Comparison of ENCODE assay signal across 29 mouse cellular contexts in genomic region chr13:11107693-11108092, GRCm38 (mm10).
"Had no signal": no experiment of that assay in that cellular context is flagged by ENCODE, and none has a peak within 500 bp of the region (broad histone marks: within the 10 kb centered on the region; RNA-seq: fewer than 3 reads in every experiment).

No protein-coding gene starts in this region.

- H3K4me1 ChIP-seq: limb, embryonic 10.5 days; limb, embryonic 12.5 days; limb, embryonic 13.5 days; limb, embryonic 15.5 days; liver, embryonic 12.5 days; liver, embryonic 13.5 days; liver, embryonic 15.5 days; megakaryocyte, embryonic 14.5 days; midbrain, embryonic 10.5 days; midbrain, embryonic 12.5 days; midbrain, embryonic 13.5 days; midbrain, embryonic 15.5 days; neural tube, embryonic 12.5 days; neural tube, embryonic 13.5 days had no signal

- ATAC-seq: liver, embryonic 12.5 days; liver, postnatal 0 days; midbrain, embryonic 13.5 days; midbrain, embryonic 15.5 days; midbrain, embryonic 16.5 days had no signal

- H3K4me3 ChIP-seq: left cerebral cortex, adult 2 months; limb, embryonic 10.5 days; limb, embryonic 12.5 days; limb, embryonic 13.5 days; limb, embryonic 15.5 days; liver, embryonic 12.5 days; liver, embryonic 13.5 days; liver, embryonic 15.5 days; megakaryocyte, embryonic 14.5 days; midbrain, embryonic 10.5 days; midbrain, embryonic 12.5 days; midbrain, embryonic 13.5 days; midbrain, embryonic 15.5 days; myocyte; neural tube, embryonic 12.5 days; neural tube, embryonic 13.5 days had no signal

- H3K9me3 ChIP-seq: limb, embryonic 10.5 days; limb, embryonic 12.5 days; limb, embryonic 13.5 days; limb, embryonic 15.5 days; liver, embryonic 12.5 days; liver, embryonic 13.5 days; liver, embryonic 15.5 days; midbrain, embryonic 10.5 days; midbrain, embryonic 12.5 days; midbrain, embryonic 13.5 days; midbrain, embryonic 15.5 days; neural tube, embryonic 12.5 days; neural tube, embryonic 13.5 days had no signal

- H3K9ac ChIP-seq: limb, embryonic 12.5 days; limb, embryonic 13.5 days; limb, embryonic 15.5 days; liver, embryonic 12.5 days; liver, embryonic 13.5 days; liver, embryonic 14.5 days; liver, embryonic 15.5 days; liver, postnatal 0 days; midbrain, embryonic 12.5 days; midbrain, embryonic 13.5 days; midbrain, embryonic 15.5 days; neural tube, embryonic 12.5 days; neural tube, embryonic 13.5 days had no signal

- H3K36me3 ChIP-seq: limb, embryonic 10.5 days; limb, embryonic 12.5 days; limb, embryonic 13.5 days; limb, embryonic 15.5 days; liver, embryonic 12.5 days; liver, embryonic 13.5 days; liver, embryonic 15.5 days; midbrain, embryonic 10.5 days; midbrain, embryonic 12.5 days; midbrain, embryonic 13.5 days; midbrain, embryonic 15.5 days; neural tube, embryonic 12.5 days; neural tube, embryonic 13.5 days had no signal

- H3K4me2 ChIP-seq: limb, embryonic 12.5 days; limb, embryonic 13.5 days; limb, embryonic 15.5 days; liver, embryonic 11.5 days; liver, embryonic 12.5 days; liver, embryonic 13.5 days; liver, embryonic 15.5 days; midbrain, embryonic 11.5 days; midbrain, embryonic 12.5 days; midbrain, embryonic 13.5 days; midbrain, embryonic 15.5 days; neural tube, embryonic 12.5 days; neural tube, embryonic 13.5 days had no signal

- H3K27ac ChIP-seq: left cerebral cortex, adult 2 months; limb, embryonic 10.5 days; limb, embryonic 12.5 days; limb, embryonic 13.5 days; limb, embryonic 15.5 days; liver, embryonic 12.5 days; liver, embryonic 13.5 days; liver, embryonic 14.5 days; liver, embryonic 15.5 days; macrophage; midbrain, embryonic 10.5 days; midbrain, embryonic 12.5 days; midbrain, embryonic 13.5 days; midbrain, embryonic 15.5 days; neural tube, embryonic 12.5 days; neural tube, embryonic 13.5 days had no signal

- DNase-seq: layer of hippocampus, postnatal 36 days; left cerebral cortex, postnatal 4 days; liver; liver, embryonic 13.5 days; liver, postnatal 0 days; lung, adult 2 months; lung, postnatal 36 days; lung, postnatal 4 days; midbrain, embryonic 14.5 days had no signal

- H3K27me3 ChIP-seq: limb, embryonic 12.5 days; limb, embryonic 13.5 days; limb, embryonic 15.5 days; liver, embryonic 12.5 days; liver, embryonic 13.5 days; liver, embryonic 15.5 days; megakaryocyte, embryonic 14.5 days; midbrain, embryonic 12.5 days; midbrain, embryonic 13.5 days; midbrain, embryonic 15.5 days; neural tube, embryonic 12.5 days; neural tube, embryonic 13.5 days had no signal
